Mouse (Mus musculus) left cerebral cortex, adult 8-10 months (tissue): Measurements from ENCODE around the gene Epn1. TPM values are rescaled to one million over a fixed set of nuclear protein-coding genes. Genes with fewer than 3 reads are reported as not detected.
A peak's percentile ranks its signal among the peaks of the same experiment; 100 is the strongest.
"Not testable (repeated sequence)": the region's sequence is repeated elsewhere in the genome, so short reads cannot be mapped to it uniquely, and the experiment has no call there.

ENCODE experiments used
- DNase-seq, 2 experiments: peaks; one replicate each; pipeline ENCODE4 v3.0.0; 2022; ENCODE audit warnings: low spot score in 2 of 2
- total RNA-seq, 4 experiments: library from RNA; stranded (reverse); gene quantifications; 2 replicates each; pipeline ENCODE4 v1.2.4; 2022

Epn1 gene
- total RNA-seq, 4 experiments from 2014 or later: 395 to 439 (median 410) TPM

DNA sequence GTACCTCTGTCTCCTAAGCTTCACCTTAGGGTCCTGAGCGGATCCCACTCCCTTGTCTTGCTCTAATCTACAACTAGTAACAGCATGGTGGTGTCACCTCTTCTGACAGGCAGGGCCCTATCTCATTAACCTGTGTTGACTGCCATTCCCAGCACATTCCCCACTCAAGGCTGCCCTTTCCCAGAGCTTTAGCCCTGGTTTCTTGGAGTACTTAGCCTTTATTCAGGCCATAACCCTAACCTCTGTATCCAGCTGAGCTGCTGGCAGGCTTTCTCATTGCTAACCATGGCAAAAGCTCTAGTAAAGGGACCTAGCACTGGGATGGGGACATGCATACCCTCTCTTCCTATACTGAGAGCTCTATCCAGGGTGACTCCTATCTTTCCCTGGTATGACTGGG is 21.4 kb upstream of the Epn1 start:
- no peak for DNase-seq

DNA sequence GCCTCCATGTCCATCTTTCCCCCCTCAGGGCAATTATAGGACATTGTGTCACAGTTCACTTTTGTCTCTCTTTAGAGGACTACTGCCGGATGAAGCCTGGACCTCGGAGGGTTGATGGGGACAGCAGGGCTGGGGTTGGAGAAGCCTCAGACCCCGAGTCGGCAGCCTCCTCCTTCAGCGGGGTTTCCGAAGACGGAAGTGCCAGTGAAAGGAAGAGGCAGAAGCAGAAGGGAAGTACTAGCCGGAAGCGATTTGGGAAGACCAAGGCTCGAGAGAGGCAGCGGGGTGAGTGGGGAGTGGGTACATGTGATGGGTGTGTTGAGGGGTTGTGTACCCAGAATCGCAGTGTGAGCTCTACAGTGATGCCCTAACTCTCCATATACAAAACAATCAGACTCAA is 20.6 kb upstream of the Epn1 start:
- DNase-seq: no peak

- DNase-seq: peak in 1 of 2 experiments; percentile 82
These were observed 19.8 kb upstream of the Epn1 start for GRCm38 (mm10) chr7:5060239-5060731.

DNA sequence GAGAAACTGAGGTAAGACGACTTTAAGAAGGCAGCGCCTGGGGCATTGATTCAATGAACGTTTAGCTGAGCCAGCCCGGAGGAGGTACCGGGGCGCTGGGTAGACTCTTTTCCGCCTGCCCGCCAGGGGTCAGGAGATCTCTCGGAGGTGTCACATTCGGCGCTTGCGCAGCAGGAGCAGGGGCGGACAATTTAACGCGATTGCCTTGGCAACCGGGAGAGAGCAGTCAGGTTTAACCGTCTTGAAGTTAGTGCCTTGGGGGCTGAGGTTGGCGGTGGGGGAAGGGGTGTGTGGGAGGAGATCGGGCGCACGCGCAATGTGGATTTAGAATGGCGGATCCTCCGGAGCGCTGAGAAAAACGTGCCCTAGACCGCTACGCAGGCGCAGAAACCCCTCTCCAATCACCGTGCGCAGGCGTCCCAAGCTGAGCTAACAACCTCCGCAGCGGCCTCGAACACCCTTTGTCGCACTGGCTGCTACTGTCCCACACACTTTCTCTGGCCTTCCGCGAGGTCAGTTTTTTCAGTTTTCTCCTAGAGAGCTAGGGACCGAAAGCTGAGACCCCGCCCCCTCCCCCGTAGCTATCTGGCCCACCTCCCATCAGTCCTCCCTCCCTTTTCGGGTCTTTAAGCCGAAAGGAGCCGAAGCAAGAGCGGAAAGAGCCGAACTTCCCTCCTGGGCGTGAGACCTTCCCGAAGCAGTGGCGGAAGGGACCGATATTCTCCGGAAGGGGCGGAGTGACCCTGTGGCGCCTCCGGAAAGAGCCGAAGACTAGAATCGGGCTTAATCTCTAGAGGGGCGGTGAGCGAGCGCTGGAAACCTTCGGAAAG is 18.9 kb upstream of the Epn1 start:
- peak; percentile 96 to 98 for DNase-seq

DNA sequence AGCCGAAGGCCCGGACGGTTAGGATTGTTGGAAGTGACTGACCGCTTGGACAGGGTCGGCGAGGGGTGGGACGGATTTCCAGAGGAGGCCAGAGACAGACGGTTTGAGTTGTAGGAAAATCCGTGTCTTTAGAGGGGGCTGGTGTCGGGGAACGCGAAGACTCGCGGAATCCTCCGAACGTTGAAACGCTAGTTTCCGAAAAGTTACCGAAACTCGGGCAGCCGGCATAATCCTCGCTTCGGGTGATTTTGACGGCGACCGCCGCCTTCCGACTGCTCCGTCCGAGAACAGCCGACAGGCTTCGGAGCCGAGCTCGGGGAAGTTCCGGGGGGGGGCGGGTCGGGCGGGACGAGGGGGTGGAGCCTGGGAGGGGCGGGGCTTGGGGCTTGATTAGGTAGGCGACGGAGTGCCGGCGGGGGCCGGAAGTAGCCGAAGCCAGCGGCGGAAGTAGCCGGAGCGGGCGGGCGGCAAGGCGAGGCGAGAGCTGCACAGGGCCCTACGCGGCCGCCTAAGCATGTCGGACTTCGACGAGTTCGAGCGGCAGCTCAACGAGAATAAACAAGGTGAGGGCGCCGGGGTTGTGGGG is 18.2 kb upstream of the Epn1 start, which contains the start of gene U2af2:
TSS of gene U2af2 (plus strand) at position 370 of the 586 bp plus-strand sequence.
- peak; percentile 82 to 92 for DNase-seq

DNA sequence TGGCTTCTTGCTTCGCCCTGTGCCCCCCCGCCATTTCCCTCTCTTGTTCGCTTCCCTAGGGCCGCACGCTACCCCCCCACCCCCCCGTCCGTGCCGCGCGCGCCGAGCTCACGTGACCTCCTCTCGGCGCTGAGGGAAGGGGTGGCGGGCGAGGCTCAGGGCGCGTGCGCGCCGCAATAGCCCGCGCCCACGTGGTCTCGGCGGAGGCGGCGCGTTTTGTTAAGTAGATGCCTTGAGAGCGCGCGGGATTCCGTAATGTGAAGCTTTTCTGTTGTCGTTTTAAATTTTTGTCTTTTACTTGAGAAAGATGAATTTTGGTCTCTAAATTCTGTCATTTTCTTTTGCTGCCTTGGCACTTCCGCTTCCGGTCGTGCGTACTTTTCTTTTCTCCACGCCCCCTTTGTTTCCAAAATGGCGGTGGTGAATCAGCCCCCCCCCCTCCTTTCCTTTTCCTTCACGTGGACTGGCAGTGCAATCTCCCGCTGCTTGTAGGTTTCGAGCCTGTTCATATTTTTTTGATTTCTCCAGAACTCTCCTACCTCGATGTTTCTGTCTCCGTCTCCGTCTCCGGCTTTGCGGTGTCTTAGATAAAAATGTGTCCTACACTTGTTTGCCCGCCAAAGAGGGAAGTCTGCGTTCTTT is 17.6 kb upstream of the Epn1 start:
- no peak for DNase-seq

DNA sequence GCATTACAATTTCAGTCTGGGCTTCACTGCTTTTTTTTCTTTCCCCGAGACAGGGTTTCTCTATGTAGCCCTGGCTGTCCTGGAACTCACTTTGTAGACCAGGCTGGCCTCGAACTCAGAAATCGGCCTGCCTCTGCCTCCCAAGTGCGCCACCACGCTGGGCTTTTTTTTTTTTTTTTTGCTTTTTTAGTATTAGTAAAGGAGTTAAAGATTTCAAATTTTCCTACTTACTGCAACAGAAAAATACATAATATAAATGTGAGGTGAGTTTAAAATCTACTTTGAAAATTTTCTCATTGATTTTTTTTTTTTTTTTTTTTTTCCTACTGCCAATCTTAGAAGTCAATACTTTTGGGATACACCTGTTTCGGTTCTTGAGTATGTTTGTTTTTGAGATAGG is 15.1 kb upstream of the Epn1 start:
- DNase-seq: no peak

GRCm38 (mm10) chr7:5073586-5073985 is 6.4 kb upstream of the Epn1 start:
- DNase-seq: no peak

GRCm38 (mm10) chr7:5074984-5075383 is 5.1 kb upstream of the Epn1 start:
- no peak for DNase-seq

DNA sequence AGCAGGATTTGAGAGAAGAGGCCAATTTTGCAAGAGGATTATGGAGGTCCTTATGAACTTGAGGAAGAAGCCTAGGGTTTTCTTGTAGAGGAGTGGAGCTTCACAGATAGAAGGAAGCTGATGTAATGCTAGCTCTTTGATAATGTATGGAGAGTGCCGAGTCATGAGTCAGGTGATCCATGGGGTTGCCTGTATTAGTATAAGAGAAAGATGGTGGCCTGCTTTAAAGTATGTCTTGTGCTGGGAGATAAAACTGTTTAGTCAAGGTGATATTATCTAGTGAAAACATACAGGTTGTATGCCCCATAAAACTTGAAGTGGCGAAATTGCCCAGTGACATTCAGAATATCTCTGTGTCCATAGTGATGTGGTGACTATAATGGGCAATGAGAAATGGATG is 3.1 kb upstream of the Epn1 start:
- no peak for DNase-seq

- DNase-seq: not testable (repeated sequence)
These were observed 548 bp upstream of the Epn1 start for GRCm38 (mm10) chr7:5079365-5080009.

- DNase-seq: no peak
These were observed 780 bp downstream of the Epn1 start for GRCm38 (mm10) chr7:5080815-5081214.

GRCm38 (mm10) chr7:5081241-5081640 is 1.2 kb downstream of the Epn1 start:
- DNase-seq: no peak

- DNase-seq: no peak
These were observed 1.9 kb downstream of the Epn1 start for GRCm38 (mm10) chr7:5081939-5082338.

DNA sequence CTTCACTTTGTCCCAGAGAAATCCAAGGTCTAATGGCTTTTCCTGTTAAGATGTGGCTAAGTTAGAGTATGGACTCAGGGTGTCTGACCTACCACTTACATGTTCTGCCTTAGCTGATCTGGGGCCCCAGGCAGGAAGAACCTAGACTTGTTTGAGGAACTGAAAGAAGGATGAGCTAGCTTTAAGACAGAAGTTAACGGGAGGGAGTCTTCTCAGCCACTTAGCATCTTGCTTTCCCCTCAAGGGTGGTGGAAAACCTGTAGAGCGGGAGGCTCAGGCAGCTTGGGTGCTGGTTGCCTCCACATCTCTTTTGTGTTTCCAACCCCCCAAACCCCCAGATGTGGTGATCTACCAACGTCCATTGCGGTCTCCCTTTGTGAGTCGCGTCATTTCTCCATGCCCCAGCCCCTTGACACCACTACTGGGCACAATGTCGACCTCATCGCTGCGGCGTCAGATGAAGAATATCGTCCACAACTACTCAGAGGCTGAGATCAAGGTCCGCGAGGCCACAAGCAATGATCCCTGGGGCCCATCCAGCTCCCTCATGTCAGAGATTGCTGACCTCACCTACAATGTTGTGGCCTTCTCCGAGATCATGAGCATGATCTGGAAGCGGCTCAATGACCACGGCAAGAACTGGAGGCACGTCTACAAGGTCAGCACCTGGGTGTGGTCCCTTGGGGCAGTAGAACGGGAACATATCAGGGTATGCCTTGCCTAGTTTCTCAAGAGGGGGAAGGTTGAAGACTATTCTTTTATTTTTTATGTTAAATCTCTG is 3.5 kb downstream of the Epn1 start:
- DNase-seq: no peak

GRCm38 (mm10) chr7:5085512-5085911 is 5.5 kb downstream of the Epn1 start:
- no peak for DNase-seq

DNA sequence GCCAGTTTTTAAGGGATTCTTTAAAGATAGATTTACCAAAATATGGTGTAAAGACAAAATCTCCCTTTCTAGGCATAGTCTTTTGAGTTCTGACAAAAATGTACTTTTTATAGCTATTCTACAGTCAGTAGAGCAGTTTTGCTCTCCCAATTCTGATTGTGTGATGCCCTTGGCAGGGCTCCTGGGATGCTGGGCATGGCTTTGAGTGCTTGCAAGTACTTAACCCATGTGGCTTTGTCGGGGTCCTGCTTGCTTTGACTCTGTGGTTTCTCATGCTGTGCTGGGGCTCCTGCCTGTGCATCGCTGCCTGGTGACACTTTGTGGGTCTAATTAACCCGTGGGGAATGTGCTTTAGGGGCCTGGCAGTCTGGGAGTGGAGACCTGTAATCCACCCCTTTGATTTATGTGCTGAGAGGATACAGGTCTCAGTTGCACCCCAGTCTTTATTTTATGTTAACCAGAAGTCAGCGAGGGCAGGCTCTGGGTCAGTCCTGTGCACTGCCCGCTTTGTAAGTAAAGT is 6.9 kb downstream of the Epn1 start:
- no peak for DNase-seq

GRCm38 (mm10) chr7:5087886-5088285 is 7.9 kb downstream of the Epn1 start:
- no peak for DNase-seq

- DNase-seq: peak; percentile 28 to 74
These were observed 9.8 kb downstream of the Epn1 start for GRCm38 (mm10) chr7:5089853-5090252.

- DNase-seq: peak in 1 of 2 experiments; percentile 69
These were observed 11.1 kb downstream of the Epn1 start for GRCm38 (mm10) chr7:5091008-5091728.
